Mouse (Mus musculus) lung, postnatal 4 days (tissue): ENCODE measurements around the gene Grm5.

Source experiments
- DNase-seq, 2 experiments: peaks; one replicate each; pipeline ENCODE4 v3.0.0; 2021

Gene Grm5

GRCm38 (mm10) chr7:87583868-87584267 is at the start of gene Grm5:
Grm5 (plus strand) TSS chr7:87584168.
- DNase-seq: no peak

- no peak for DNase-seq
These were observed 44.9 kb upstream of the Grm5 start for GRCm38 (mm10) chr7:87539031-87539430.

DNA sequence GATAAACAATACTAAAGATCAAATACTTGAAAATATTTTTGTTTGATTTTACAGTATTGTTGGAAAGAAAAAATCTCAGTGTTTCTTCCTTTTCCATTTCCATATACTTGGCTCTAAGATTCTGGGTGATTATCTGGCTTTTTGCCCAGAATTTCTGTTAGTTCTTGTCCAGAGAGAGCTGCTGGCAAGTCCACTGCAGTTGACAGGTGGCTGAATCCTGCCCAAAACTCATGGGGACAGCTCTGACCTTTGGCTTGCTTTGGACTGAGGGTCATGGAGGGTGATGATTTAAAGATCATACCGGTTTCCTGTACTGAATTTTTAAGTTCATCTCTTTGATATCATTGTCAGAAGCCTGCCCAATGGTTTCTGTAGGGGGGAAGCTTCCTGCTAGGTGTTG is 18.7 kb upstream of the Grm5 start:
- no peak for DNase-seq

- DNase-seq: no peak
These were observed 17.5 kb upstream of the Grm5 start for GRCm38 (mm10) chr7:87566476-87566875.

GRCm38 (mm10) chr7:87584281-87584701 is 323 bp downstream of the Grm5 start:
- DNase-seq: no peak

DNA sequence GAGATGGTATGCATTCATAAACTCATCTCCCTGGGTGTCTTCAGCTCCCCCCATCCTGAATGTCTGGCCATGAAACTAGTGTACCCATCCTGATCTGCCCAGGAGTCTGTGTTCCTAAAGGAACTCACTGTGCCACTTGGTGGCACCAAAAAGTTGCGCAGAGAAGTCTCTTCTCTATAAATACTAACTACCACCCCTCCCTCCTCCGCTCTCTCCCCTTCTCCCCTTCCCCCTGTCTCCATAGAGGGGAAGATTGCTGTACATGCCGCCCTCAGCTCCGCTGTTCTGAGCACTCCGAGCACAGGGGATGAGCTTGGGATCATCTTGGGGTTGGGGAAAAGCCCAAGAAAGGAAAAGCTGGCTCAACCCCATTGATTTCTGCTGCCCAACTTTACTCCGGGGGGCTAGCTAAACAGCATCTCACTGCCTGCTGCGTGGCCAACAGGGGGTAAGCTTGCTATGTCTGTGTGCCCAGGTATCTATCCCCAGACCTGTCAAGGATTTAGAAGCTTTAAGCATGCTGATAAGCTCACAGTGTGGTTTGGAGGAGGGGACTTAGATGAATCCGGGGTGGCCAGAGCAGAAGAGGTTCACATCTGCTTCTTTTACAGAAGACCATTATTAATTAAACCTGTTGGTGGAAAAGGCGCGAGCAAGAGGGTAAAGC is 2.4 kb downstream of the Grm5 start:
- no peak for DNase-seq

DNA sequence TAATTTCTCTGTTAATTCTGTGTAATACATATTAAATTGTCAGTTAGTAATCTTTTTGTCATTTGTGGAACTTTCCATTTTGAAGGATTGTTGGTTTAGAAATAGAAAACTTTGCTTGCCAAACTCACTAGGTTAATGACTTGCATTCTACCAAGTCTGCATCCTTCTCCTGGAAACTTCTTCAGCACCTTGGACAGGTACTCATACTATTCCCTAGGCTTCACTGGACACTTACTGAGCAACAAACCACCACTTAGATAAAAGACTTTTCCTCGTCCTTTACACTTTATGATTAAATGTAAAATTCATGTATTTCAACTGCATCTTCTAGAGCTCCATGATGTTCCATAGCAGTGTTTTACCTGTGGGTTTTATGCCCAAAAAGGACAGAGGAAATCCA is 4.0 kb downstream of the Grm5 start:
- no peak for DNase-seq

DNA sequence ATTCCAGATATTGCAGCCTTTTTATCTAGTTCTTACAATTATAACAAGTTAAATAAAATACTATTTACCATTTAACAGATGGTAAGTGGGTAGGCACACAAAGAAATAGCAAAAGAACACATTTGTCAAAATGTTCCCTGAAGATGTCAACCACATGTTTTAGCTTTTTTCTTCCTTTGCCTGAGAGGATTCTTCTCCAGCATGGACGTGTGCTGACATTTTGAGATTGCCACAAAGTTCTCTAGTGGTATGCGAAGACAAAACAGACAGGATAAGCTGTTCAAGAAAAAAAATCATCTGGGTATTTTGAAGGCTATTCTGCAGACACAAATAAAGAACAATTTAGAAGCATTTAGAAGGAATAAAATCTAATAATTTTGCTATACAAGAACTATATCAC is 42.3 kb downstream of the Grm5 start:
- no peak for DNase-seq

- DNase-seq: no peak
These were observed 51.6 kb downstream of the Grm5 start for GRCm38 (mm10) chr7:87635530-87635929.

- no peak for DNase-seq
These were observed 66.6 kb downstream of the Grm5 start for GRCm38 (mm10) chr7:87650610-87651009.

DNA sequence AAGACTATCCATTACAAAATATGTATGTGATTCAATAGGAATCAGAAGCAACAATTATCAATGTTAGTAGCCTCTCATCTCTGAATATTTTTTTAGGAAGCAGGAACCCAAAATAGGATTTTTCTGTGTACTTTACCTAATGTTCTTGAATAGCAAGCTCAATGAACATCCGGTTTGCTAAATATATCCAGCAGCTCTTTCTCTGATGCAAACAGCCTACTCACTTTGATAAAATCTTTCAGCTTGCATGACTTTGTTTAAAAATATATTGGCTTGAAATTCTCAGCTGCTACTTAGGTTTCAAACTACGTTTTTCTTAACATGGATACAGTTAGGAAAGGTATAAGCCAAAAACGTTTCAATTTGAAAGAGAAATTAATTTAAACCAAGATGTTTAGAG is 77.8 kb downstream of the Grm5 start:
- no peak for DNase-seq

DNA sequence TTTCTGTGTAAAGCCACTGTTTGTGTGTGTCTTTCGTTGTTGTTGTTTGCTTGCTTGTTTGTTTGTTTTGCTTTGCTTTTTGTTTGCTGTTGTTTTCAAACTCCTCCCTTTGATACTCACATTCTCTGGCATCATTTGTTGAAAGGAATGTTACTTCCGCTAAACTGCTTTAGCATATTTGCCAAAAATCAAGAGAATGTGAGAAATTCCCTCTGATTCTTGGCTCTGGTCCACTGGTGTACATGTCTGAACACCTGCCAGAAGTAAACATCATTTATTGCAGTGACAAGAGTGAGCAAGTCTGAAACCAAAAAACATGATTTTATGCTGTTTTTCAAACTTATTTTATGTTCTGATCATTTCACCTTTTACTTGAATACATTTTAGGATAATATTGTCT is 80.1 kb downstream of the Grm5 start:
- DNase-seq: no peak

- DNase-seq: no peak
These were observed 132.4 kb downstream of the Grm5 start for GRCm38 (mm10) chr7:87716393-87716792.

GRCm38 (mm10) chr7:87718631-87719030 is 134.7 kb downstream of the Grm5 start:
- DNase-seq: no peak

DNA sequence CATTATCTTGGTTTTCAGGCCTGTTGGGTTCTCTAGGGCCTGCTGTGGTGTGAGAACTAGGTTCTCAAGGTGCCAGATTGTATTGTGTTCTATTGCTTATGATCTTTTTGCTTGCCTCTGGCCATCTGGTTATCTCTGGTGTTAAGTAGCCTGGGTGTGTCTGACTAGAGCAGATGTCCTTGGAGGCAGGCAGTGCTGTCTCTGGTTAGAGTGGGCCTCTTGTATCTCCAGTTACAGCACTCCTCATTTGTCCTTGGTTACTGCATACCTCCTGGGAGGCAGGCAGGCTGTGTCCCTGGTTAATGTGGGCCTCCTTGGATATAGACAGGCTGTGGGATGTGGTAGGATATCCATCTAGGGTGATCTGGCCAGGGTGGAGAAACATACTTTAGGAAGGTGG is 150.5 kb downstream of the Grm5 start:
- DNase-seq: no peak

- DNase-seq: no peak
These were observed 178.0 kb downstream of the Grm5 start for GRCm38 (mm10) chr7:87761945-87762344.

DNA sequence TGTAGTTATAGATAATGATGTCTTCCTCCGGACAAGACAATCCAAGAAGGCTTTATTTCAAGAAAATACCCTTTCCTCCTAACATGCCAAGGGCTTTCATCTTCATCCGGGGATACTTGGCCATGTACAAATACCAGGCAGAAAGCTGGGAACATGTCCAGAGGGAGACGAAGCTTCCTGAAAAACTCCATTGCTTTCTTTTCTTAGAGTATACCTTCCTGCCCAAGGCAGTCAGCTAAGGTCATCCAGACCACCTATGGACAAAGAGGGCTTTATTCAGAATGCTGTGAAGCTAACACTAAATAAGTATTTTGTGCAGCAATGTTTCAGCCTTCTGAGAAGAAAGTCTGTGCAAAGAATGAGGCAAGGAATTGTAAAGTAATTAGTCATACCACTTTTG is 178.4 kb downstream of the Grm5 start:
- no peak for DNase-seq

DNA sequence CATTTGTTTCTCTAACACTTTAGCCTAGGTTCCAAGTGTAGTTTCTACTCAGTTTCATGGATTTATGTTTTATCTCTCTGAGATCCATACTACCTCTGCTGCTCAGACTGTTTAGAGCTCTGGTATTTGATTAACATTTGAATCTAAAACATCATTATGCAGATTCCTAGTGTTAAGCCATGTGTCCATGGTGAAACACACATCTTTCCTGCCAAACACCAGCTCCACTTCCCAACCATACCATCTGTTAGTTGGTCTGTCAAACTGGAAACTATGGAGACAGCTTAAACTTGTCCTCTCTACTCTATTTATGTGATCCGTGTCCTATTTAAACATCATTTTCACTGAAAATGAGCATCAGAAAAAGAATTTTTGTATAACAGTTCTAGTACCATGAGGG is 203.6 kb downstream of the Grm5 start:
- DNase-seq: no peak

DNA sequence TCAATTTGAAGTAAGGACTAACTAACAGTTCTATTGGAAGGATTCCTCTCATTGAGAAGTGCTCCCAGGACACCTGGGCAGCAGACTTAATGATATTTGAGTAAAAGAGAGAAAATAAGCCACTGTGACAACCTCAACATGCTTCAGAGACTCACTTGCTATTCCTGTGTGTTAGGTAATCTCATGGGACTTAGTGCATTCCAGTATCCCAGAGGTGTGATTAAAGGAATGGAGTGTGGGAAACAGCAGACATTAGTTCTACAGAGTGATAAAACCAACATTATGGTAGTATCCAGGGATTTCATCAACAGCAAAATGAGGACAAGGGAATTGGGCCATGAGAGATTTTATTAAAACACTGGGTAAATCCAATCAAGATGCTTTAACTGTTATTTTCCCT is 205.0 kb downstream of the Grm5 start:
- no peak for DNase-seq

- DNase-seq: no peak
These were observed 209.9 kb downstream of the Grm5 start for GRCm38 (mm10) chr7:87793896-87794295.

- DNase-seq: no peak
These were observed 240.9 kb downstream of the Grm5 start for GRCm38 (mm10) chr7:87824898-87825297.

DNA sequence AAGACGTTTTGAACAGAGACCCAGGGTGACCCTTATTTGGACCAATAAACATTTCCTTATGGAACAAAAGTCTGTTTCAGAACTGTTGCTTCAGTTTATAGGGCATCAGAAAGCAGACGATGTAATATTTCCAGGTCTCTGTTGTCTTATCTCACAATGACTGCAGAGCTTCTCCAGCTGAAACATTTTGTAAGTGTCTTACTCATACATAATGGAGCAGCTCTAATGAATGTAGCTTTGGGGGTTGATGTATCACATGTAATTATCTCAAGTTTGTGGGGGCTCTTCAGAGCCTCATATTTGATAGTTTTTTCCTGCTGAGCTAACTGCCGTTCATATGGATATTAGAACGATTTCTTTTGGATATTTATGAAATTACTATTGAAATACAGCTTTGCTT is 250.7 kb downstream of the Grm5 start:
- DNase-seq: no peak

- no peak for DNase-seq
These were observed 254.6 kb downstream of the Grm5 start for GRCm38 (mm10) chr7:87838579-87838978.

DNA sequence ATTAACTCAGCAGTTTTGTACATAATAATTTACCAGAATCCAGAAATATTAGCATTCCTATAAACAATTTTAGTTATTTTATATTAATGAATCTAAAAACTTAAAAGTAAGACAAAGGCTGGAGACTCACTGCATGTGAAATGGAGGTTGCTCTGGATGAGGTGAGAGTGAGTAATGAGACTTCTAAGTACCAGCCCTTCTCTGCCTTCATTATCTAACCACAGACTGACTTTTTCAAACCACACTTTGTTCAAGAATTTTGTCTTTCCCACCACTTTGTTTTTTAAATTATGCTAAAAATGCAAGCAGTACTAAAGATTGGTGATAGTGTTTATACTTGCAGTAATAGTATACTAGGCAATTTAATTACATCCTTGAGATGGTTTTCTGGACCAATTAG is 259.5 kb downstream of the Grm5 start:
- DNase-seq: no peak

DNA sequence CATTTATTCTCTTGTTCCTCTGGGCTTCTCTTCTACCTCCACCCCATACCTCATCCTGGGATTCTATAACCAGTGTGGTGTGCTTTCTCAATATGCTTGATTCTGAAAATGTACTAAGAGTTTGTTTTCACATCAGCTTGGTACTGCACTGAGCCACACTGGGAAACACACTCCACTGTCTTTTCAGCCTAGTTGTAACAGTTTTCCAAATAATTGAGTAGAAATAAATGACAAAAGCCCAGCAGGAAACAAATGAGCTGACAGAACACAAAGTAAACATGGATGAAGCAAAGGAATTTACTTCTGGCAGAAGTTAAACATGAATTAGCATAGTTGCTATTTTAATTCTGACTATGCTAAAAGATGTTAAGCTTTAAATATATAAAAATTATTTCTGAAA is 262.1 kb downstream of the Grm5 start:
- DNase-seq: no peak

DNA sequence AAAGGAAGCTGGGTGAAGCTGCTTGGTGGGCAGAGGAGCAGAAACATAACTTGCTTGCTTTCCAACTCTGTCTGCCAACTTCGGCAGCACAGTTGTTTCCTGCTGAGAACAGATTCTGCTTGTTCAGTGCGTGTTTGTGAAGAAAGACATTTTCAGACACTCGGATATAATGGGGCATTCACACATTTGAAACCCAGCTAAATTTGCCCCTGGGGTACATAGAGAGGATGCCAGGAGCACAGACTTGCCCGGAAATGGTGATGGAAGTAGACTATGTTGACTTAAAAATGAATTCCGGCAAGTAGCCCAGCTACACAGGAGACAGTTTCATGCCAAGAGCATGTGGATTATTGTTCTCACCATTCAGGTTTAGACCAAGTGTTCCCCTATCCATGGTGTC is 342.0 kb downstream of the Grm5 start:
- DNase-seq: no peak
